Mouse (Mus musculus): Measurements from ENCODE around the gene Tmc5. TPM values are rescaled to one million over a fixed set of nuclear protein-coding genes. Genes with fewer than 3 reads are reported as not detected.
A peak's percentile ranks its signal among the peaks of the same experiment; 100 is the strongest.

The Tmc5 gene
- polyA plus RNA-seq, 1 experiment from 2014 or later = 0.11 TPM

- no peak for DNase-seq (ENCODE audit: extremely low spot score, low spot score)
- Histone ChIP-seq H3K4me1 (peaks cover 43% of the 10 kb centered on the region), H3K4me3 (no peak overlapping the region), H3K9me3 (no peaks in the 10 kb centered on the region; the same call in 1 of the 2 replicates), H3K36me3 (replicated peaks) (no peaks in the 10 kb centered on the region), H3K27ac (peak overlapping the region; percentile 40; the same call in 1 of the 2 replicates), H3K27me3 (ENCODE audit: poor library complexity, severe bottlenecking) (peaks cover 4% of the 10 kb centered on the region)
- WGBS = 93% methylated on average over 5 of the region's 5 CpGs
These were observed 6.3 kb upstream of the Tmc5 start for GRCm38 (mm10) chr7:118590726-118591305.

GRCm38 (mm10) chr7:118592146-118592545 lies 5.0 kb upstream of the Tmc5 start:
- H3K9me3 ChIP-seq = no peaks in the 10 kb centered on the region; the same call in 1 of the 2 replicates
- DNase-seq (ENCODE audit: extremely low spot score, low spot score) = no peak
- H3K4me1 ChIP-seq = peaks cover 48% of the 10 kb centered on the region
- H3K36me3 ChIP-seq (replicated peaks) = no peaks in the 10 kb centered on the region
- H3K27me3 ChIP-seq (ENCODE audit: poor library complexity, severe bottlenecking) = peaks cover 17% of the 10 kb centered on the region
- H3K4me3 ChIP-seq = peak overlapping the region; percentile 8; the same call in 1 of the 2 replicates
- WGBS = 47% methylated on average over 6 of the region's 6 CpGs
- H3K27ac ChIP-seq = peak overlapping the region; percentile 94

DNA sequence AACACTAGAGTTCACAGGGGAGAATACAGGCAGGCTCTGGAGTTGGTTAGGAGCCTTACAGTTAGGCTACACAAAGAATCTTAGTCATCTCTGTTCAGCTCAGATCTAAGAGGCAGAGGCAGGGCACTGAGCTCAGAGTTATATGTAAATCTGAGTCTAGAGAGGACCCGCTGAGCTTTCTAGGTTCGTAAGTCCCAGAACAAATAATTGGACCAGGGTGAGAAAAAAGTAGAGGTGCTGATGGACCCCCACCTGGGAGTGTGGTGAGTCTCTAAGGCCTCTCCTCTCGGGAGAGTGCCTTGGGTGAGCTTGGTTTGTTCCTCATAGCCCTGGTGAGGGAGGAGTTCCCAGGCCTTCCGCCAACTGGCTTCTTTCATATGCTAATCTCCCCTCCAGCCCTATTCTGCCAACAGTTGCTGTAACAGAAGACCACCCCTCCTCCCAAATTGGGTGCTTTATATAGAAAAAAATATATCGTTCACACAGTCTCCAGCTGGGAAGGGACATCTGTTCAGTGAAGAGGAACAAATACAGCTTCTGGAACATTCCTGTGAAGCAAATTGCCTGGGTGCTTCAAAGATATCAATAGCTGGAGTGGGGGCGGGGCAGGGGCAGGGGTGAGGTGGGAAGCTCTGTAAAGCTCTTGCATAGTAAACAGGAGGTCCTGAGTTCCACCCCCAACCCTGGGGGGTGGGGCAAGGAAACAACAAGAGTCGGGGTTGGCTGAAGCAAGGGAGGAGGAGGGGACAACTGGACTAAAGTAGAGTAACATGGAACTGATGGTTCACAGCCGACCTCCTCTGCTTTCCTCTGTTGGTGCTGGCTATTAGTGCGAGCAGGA lies 3.3 kb upstream of the Tmc5 start:
- peaks cover 60% of the 10 kb centered on the region for H3K4me1 ChIP-seq
- H3K27ac ChIP-seq = peak overlapping the region; percentile 94
- H3K9me3 ChIP-seq = no peaks in the 10 kb centered on the region
- H3K36me3 ChIP-seq (replicated peaks) = no peaks in the 10 kb centered on the region
- WGBS = 2% methylated on average over 9 of the region's 9 CpGs
- peak overlapping the region; percentile 43 for H3K4me3 ChIP-seq
- peaks cover 34% of the 10 kb centered on the region for H3K27me3 ChIP-seq (ENCODE audit: poor library complexity, severe bottlenecking)
- peak; percentile 91 for DNase-seq (ENCODE audit: extremely low spot score, low spot score)

DNA sequence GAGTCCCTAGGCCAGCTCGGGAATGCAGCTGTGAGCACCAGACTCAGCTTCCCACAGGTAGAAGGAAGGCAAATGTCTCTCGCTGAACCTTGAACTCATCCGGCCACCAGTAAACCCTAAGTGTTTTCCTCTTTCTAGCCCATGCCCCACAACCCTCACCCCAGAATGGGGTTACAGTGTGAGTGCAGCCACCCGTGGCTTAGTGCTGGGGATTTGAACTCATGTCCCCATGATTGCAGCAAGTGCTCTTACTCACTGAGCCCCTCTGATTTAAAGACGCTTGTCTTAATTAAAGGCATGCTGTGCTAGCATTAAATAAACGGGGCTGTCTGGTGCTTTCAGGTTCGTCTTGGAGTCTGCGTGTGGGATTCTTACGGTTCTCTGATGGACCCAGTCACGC lies 2.5 kb upstream of the Tmc5 start:
- DNase-seq (ENCODE audit: extremely low spot score, low spot score) = peak; percentile 30
- no peaks in the 10 kb centered on the region for H3K36me3 ChIP-seq (replicated peaks)
- H3K9me3 ChIP-seq = no peaks in the 10 kb centered on the region
- H3K4me1 ChIP-seq = peaks cover 61% of the 10 kb centered on the region
- H3K27me3 ChIP-seq (ENCODE audit: poor library complexity, severe bottlenecking) = peaks cover 40% of the 10 kb centered on the region
- H3K4me3 ChIP-seq = peak overlapping the region; percentile 43
- 26% methylated on average over 10 of the region's 10 CpGs for WGBS
- H3K27ac ChIP-seq = peak overlapping the region; percentile 94

DNA sequence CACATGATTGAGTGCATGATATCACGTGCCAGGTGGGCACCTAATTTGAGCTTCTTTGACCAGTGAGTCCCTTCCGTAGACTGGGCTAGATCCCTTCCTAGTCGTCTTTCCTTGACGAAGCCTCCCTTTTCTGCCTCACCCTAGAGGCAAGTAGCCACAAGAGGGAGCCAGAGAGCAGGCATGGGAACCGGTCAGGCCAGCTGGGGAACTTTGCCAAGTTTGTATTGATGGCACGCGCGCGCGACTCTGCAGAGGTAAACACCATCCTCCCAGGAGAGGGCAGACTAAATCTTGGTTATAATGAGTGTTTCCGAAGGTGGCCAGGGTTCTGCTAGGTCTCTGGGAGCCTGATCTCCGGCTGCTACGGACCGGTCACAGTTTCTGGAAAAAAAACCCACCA lies 1.9 kb upstream of the Tmc5 start:
- H3K27ac ChIP-seq = peak overlapping the region; percentile 94

DNA sequence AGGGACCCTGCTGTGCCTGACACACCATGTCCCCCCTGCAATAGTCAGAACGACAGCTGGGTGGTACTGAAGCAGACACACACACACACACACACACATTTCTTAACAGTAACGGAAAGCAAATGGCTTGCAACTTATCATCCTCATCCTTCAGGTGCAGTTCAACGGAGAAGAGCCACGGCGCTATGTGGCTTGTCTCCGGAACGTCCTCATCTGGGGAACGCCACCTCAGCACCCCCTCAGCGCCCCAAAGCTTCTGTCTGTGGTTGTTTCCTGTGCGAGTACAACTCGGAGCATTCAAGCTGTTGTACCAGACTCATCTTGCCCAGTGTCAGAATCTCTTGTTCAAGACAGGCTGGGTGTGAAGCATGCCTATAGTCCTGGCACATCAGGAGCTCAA lies 826 bp upstream of the Tmc5 start:
- no peak for DNase-seq (ENCODE audit: extremely low spot score, low spot score)
- 83% methylated on average over 11 of the region's 11 CpGs for WGBS
- H3K9me3 ChIP-seq = no peaks in the 10 kb centered on the region
- H3K36me3 ChIP-seq (replicated peaks) = no peaks in the 10 kb centered on the region
- H3K4me1 ChIP-seq = peaks cover 61% of the 10 kb centered on the region
- H3K27me3 ChIP-seq (ENCODE audit: poor library complexity, severe bottlenecking) = peaks cover 40% of the 10 kb centered on the region
- no peak overlapping the region for H3K27ac ChIP-seq
- no peak overlapping the region for H3K4me3 ChIP-seq

More for the DNA sequence above, 1.9 kb upstream of the Tmc5 start:
- WGBS = 2% methylated on average over 14 of the region's 14 CpGs
- Histone ChIP-seq H3K4me1 (peaks cover 61% of the 10 kb centered on the region), H3K9me3 (no peaks in the 10 kb centered on the region), H3K36me3 (replicated peaks) (no peaks in the 10 kb centered on the region), H3K27me3 (ENCODE audit: poor library complexity, severe bottlenecking) (peaks cover 40% of the 10 kb centered on the region), H3K4me3 (peak overlapping the region; percentile 43)
- DNase-seq (ENCODE audit: extremely low spot score, low spot score) = peak; percentile 94

- H3K36me3 ChIP-seq (replicated peaks) = no peaks in the 10 kb centered on the region
- no peak overlapping the region for H3K27ac ChIP-seq
- 82% methylated on average over 12 of the region's 12 CpGs for WGBS
- H3K9me3 ChIP-seq = no peaks in the 10 kb centered on the region
- H3K27me3 ChIP-seq (ENCODE audit: poor library complexity, severe bottlenecking) = peaks cover 40% of the 10 kb centered on the region
- peaks cover 25% of the 10 kb centered on the region for H3K4me1 ChIP-seq
- no peak for DNase-seq (ENCODE audit: extremely low spot score, low spot score)
- H3K4me3 ChIP-seq = no peak overlapping the region
These were observed 3.0 kb downstream of the Tmc5 start for GRCm38 (mm10) chr7:118599954-118600631.

- Histone ChIP-seq H3K4me1 (no peaks in the 10 kb centered on the region), H3K36me3 (replicated peaks) (no peaks in the 10 kb centered on the region), H3K9me3 (no peaks in the 10 kb centered on the region; the same call in 1 of the 2 replicates), H3K27ac (no peak overlapping the region), H3K4me3 (no peak overlapping the region), H3K27me3 (ENCODE audit: poor library complexity, severe bottlenecking) (no peaks in the 10 kb centered on the region)
- DNase-seq (ENCODE audit: extremely low spot score, low spot score) = no peak
- 94% methylated on average over 8 of the region's 8 CpGs for WGBS
These were observed 7.7 kb downstream of the Tmc5 start for GRCm38 (mm10) chr7:118604842-118605241.

DNA sequence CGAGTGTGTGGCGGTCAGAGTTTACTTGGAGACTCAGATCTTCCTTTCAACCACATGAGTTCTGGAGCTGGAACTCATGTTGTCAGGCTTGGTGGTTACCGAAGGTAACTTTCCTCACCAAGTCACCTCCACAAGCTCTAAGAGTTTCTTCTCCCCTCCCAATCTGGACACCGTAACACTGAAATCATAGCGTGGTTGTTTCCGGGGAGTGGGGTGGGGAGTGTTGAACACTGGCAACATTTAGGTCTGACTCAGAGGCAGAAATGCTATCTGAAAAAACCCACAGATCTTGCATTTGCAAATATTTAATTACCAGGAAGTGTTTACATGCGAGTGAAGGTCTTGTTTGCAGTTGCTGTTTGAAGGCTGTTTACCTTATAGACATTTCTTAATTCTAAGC lies 12.7 kb downstream of the Tmc5 start:
- 94% methylated on average over 7 of the region's 7 CpGs for WGBS
- DNase-seq (ENCODE audit: extremely low spot score, low spot score) = no peak
- peaks cover 11% of the 10 kb centered on the region for H3K4me1 ChIP-seq
- H3K27me3 ChIP-seq (ENCODE audit: poor library complexity, severe bottlenecking) = no peaks in the 10 kb centered on the region
- no peak overlapping the region for H3K27ac ChIP-seq
- no peak overlapping the region for H3K4me3 ChIP-seq
- H3K36me3 ChIP-seq (replicated peaks) = no peaks in the 10 kb centered on the region
- H3K9me3 ChIP-seq = no peaks in the 10 kb centered on the region; the same call in 1 of the 2 replicates

DNA sequence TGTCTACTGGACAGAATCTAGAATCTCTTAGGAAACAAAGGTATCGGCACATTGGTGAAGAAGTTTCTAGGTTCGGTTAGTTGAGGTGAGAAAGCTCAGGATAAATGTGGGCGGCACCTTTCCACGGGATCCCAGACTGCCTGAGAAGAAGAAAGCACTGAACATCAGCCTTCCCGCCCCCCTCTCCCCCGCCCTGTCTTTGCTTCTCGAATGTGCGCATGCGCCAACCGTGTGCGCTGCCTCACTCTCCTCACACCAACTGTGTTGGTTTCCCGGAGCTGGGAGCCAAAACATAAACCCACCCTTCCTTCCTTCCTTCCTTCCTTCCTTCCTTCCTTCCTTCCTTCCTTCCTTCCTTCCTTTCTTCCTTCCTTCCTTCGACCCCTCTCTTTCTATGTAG lies 13.6 kb downstream of the Tmc5 start:
- Histone ChIP-seq H3K4me1 (peaks cover 11% of the 10 kb centered on the region), H3K27ac (no peak overlapping the region), H3K27me3 (ENCODE audit: poor library complexity, severe bottlenecking) (no peaks in the 10 kb centered on the region), H3K36me3 (replicated peaks) (no peaks in the 10 kb centered on the region), H3K4me3 (no peak overlapping the region), H3K9me3 (no peaks in the 10 kb centered on the region; the same call in 1 of the 2 replicates)
- 89% methylated on average over 13 of the region's 13 CpGs for WGBS
- DNase-seq (ENCODE audit: extremely low spot score, low spot score) = no peak

DNA sequence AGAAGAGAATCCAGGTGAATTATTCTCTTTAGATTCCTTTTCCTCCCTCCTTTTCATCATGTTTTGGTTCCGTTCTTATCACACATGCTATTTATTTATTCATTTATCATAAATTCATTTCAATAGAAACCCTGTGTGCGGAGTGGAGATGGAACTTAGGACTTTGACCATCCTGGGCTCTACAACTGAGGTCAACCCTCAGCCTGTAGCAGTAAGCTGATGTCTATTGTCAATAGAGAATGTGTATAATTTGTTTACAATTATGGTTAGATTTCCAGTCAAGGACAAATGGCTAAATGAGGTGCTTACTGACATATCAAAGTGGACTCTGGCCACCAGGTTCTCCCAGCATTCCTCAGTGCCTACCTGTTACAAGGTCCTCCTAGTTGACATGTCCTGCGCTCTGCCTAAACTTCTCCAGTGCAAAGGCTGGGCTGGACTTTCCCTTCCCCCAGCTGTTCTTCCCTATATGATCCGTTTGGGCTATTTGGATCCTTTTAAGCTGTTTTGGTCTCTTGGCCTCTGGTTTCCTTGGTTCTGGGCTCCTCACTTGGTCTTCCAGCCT lies 14.2 kb downstream of the Tmc5 start:
- no peak overlapping the region for H3K4me3 ChIP-seq
- no peaks in the 10 kb centered on the region for H3K27me3 ChIP-seq (ENCODE audit: poor library complexity, severe bottlenecking)
- 94% methylated on average over 4 of the region's 4 CpGs for WGBS
- H3K4me1 ChIP-seq = peaks cover 11% of the 10 kb centered on the region
- H3K36me3 ChIP-seq (replicated peaks) = no peaks in the 10 kb centered on the region
- no peak for DNase-seq (ENCODE audit: extremely low spot score, low spot score)
- no peak overlapping the region for H3K27ac ChIP-seq
- H3K9me3 ChIP-seq = no peaks in the 10 kb centered on the region; the same call in 1 of the 2 replicates

DNA sequence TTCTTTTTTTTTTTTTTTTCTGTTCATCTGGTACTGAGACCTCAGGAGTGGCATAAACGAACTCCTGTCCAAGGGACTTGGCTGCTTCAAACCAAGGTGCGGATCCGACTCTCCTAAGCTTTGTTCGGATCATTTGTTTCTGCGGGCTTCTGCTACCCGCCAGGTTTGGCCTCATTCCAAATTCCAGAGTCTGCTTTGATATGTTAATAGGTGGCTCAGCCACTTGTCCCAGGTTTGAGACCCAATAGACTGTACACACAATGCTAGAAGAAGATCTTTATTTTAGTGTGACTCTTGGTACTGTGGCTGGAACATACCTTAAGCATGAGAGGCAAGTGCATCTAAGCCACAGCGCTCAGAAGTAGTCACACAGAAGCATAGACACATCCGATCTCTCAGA lies 14.8 kb downstream of the Tmc5 start:
- Histone ChIP-seq H3K4me3 (no peak overlapping the region), H3K9me3 (no peaks in the 10 kb centered on the region), H3K4me1 (peaks cover 11% of the 10 kb centered on the region), H3K27me3 (ENCODE audit: poor library complexity, severe bottlenecking) (no peaks in the 10 kb centered on the region), H3K27ac (no peak overlapping the region), H3K36me3 (replicated peaks) (no peaks in the 10 kb centered on the region)
- DNase-seq (ENCODE audit: extremely low spot score, low spot score) = no peak
- WGBS = 80% methylated on average over 8 of the region's 8 CpGs

Data from forebrain, embryonic 10.5 days (tissue).